In the genomic region with DNA sequence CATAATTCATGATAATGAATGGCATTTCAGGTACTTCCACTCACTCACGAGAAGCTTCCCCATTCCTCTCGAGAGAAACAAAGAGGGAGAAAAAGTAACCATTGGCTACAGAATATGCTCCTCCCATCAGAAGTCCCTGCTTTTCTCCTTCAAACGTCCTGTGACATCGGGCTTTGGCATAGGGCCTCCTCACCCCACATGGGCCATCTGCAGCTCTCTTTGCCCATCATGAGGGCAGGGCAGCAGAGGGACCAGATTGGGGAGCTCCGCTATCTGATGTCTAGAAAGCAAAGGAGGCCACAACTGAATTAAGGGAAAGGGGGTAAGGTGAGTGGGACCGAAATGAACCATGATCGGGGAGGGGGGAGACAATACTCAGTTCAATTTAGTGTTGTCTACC, we compare ENCODE assay signal across 16 mouse cellular contexts. TPM values are rescaled to one million over a fixed set of nuclear protein-coding genes. Genes with fewer than 3 reads are reported as not detected.
A peak's percentile ranks its signal among the peaks of the same experiment; 100 is the strongest.
DNase-seq lines count a peak whose midpoint lies in the region.
"Had no signal": no experiment of that assay in that cellular context is flagged by ENCODE, and none has a peak within 500 bp of the region (broad histone marks: within the 10 kb centered on the region; RNA-seq: fewer than 3 reads in every experiment).

No protein-coding gene starts in this region.

- DNase-seq in cerebellum, adult 11-12 months: peak; percentile 59
- no peak for DNase-seq in cerebellum, postnatal 4 days (ENCODE audit: low spot score in 2 of 2)
- DNase-seq in brain, adult 2 months (ENCODE audit: low read depth, low spot score): peak; percentile 59
- DNase-seq in cerebellum, postnatal 10 days: peak; percentile 32 to 51
- DNase-seq in cerebellum, postnatal 36 days: peak; percentile 37 to 48
- no peak for DNase-seq in left cerebral cortex, adult 18-20 months (ENCODE audit: low spot score in 2 of 2)
- no peak for DNase-seq in kidney, adult 8-10 months
- DNase-seq: adrenal gland, postnatal 10 days; adrenal gland, postnatal 36 days; B cell, adult 2 months; embryo, embryonic 11 days; gastrocnemius, adult 2 months; gastrocnemius, postnatal 14 days; heart, adult 11 months; kidney, adult 2 months had no signal

RNA-seq across cellular contexts. Expression of gene Dlgap1, which starts 47.6 kb away (rescaled TPM):
- total RNA-seq in left cerebral cortex, adult 18-20 months (2021): 100 to 1,000 TPM; 457 to 464 TPM
- total RNA-seq: hematopoietic stem cell, adult 5-6 weeks had no signal

Comparison
In these comparisons a context has a peak if more than half of its experiments do, and no peak if none do; other contexts are left out.
1. DNase-seq: peak in cerebellum, adult 11-12 months (single experiment), brain, adult 2 months (single experiment), cerebellum, postnatal 10 days (2 of 2) and cerebellum, postnatal 36 days (2 of 2); none in cerebellum, postnatal 4 days (0 of 2), left cerebral cortex, adult 18-20 months (0 of 2) and kidney, adult 8-10 months (0 of 2).